Mouse (Mus musculus): ENCODE data around the gene Eif2b4. TPM values are rescaled to one million over a fixed set of nuclear protein-coding genes. Genes with fewer than 3 reads are reported as not detected.

Gene Eif2b4
- polyA plus RNA-seq, 1 experiment from 2014 or later = 65.0 TPM

DNA sequence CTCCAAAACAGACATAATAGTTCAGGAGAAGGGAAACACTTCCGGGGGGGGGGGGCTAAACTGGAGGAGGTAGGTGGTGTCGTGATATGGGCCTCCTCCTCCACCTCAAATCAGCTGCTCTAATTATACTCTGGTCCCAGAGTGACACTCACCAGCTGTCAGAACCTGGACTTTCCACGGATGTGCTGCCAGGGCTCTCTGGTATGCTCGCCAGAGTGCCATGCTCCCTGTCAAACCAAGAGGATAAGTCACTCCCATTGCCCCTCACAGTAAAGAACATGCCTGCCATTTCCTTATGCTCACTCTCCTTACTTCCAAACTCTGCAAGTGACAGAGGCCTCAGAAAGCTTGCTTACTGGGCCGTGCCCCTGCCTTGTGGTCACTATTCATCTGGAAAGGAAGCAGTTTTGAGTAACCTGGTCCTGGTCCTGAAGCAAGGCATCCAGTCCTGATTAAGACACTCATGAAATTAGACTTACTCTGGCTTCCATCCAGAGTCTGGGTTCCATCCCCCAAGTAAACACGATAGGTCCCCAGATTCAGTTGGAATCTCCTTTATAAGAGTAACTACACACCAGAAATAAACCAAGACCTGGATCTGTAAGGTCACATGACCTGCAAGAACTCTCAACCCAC lies 39.6 kb downstream of the Eif2b4 start:
- Histone ChIP-seq H3K4me3 (ENCODE audit: low read depth, low read length) (peak overlapping the region; percentile 74), H3K9me3 (ENCODE audit: control insufficient read depth, low read length) (no peaks in the 10 kb centered on the region), H3K4me2 (ENCODE audit: low read length) (peak overlapping the region; percentile 96), H3K27ac (ENCODE audit: low read depth) (peak overlapping the region; percentile 23; the same call in 1 of the 2 replicates), H3K27me3 (replicated peaks; ENCODE audit: control insufficient read depth, insufficient read depth, low read length) (no peaks in the 10 kb centered on the region), H3K36me3 (ENCODE audit: control insufficient read depth, insufficient read depth, low read length) (peaks cover 34% of the 10 kb centered on the region), H3K4me1 (replicated peaks; ENCODE audit: control insufficient read depth, insufficient read depth, low read length) (no peaks in the 10 kb centered on the region; the same call in 1 of the 2 replicates), H3K9ac (ENCODE audit: low read length) (peak overlapping the region; percentile 56)
- DNase-seq (ENCODE audit: low spot score) (no peak), ATAC-seq (replicated peaks; ENCODE audit: low FRiP score, low TSS enrichment, low read depth) (peak; percentile 13)
- 28% methylated on average over 6 of the region's 6 CpGs for WGBS

GRCm38 (mm10) chr5:31151746-31152145 lies 41.5 kb downstream of the Eif2b4 start:
- WGBS = 81% methylated on average over 3 of the region's 3 CpGs
- H3K9me3 ChIP-seq (ENCODE audit: control insufficient read depth, low read length) = no peaks in the 10 kb centered on the region
- ATAC-seq (replicated peaks; ENCODE audit: low FRiP score, low TSS enrichment, low read depth) (no peak), DNase-seq (ENCODE audit: low spot score) (no peak)
- H3K27ac ChIP-seq (ENCODE audit: low read depth) = no peak overlapping the region
- no peak overlapping the region for H3K4me3 ChIP-seq (ENCODE audit: low read depth, low read length)
- H3K4me1 ChIP-seq (replicated peaks; ENCODE audit: control insufficient read depth, insufficient read depth, low read length) = no peaks in the 10 kb centered on the region; the same call in 1 of the 2 replicates
- peaks cover 18% of the 10 kb centered on the region for H3K36me3 ChIP-seq (ENCODE audit: control insufficient read depth, insufficient read depth, low read length)
- no peak overlapping the region for H3K9ac ChIP-seq (ENCODE audit: low read length)
- H3K27me3 ChIP-seq (replicated peaks; ENCODE audit: control insufficient read depth, insufficient read depth, low read length) = no peaks in the 10 kb centered on the region
- no peak overlapping the region for H3K4me2 ChIP-seq (ENCODE audit: low read length)

- Histone ChIP-seq H3K27me3 (replicated peaks; ENCODE audit: control insufficient read depth, insufficient read depth, low read length) (no peaks in the 10 kb centered on the region), H3K36me3 (ENCODE audit: control insufficient read depth, insufficient read depth, low read length) (peaks cover 11% of the 10 kb centered on the region; the same call in 1 of the 2 replicates), H3K4me3 (ENCODE audit: low read depth, low read length) (no peak overlapping the region), H3K9me3 (ENCODE audit: control insufficient read depth, low read length) (no peaks in the 10 kb centered on the region), H3K9ac (ENCODE audit: low read length) (no peak overlapping the region), H3K27ac (ENCODE audit: low read depth) (no peak overlapping the region), H3K4me2 (ENCODE audit: low read length) (no peak overlapping the region), H3K4me1 (replicated peaks; ENCODE audit: control insufficient read depth, insufficient read depth, low read length) (no peaks in the 10 kb centered on the region; the same call in 1 of the 2 replicates)
- 82% methylated on average over 4 of the region's 4 CpGs for WGBS
- no peak for ATAC-seq (replicated peaks; ENCODE audit: low FRiP score, low TSS enrichment, low read depth)
- DNase-seq (ENCODE audit: low spot score) = no peak
Measured at GRCm38 (mm10) chr5:31149781-31150180, 43.4 kb downstream of the Eif2b4 start.

DNA sequence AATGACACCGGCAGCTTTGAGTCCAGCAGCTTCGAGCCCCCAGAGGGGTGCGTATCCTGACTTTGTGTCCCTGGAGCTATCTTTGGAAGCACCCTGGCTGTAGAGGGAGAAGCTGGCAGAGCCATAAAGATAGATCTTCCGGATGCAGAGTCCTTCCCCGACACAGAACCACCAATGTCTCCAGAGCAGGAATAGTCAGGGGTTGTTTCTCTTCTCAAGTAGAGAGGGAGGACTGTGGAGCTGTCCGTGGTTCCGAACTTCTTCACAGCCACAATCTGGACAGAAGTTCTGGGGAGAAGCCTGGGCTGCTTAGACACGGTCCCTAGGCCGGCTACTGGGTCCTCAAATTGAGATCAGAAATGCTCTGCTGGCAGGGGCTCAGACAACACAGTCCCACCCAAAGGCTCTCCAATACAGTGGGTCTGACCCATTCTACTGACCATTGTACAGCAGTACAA lies 54.2 kb downstream of the Eif2b4 start:
- no peak overlapping the region for H3K9ac ChIP-seq (ENCODE audit: low read length)
- H3K27ac ChIP-seq (ENCODE audit: low read depth) = no peak overlapping the region
- peaks cover 63% of the 10 kb centered on the region for H3K27me3 ChIP-seq (replicated peaks; ENCODE audit: control insufficient read depth, insufficient read depth, low read length)
- H3K4me1 ChIP-seq (replicated peaks; ENCODE audit: control insufficient read depth, insufficient read depth, low read length) = peaks cover 8% of the 10 kb centered on the region; the same call in 1 of the 2 replicates
- 13% methylated on average over 9 of the region's 9 CpGs for WGBS
- peak; percentile 75 for DNase-seq (ENCODE audit: low spot score)
- no peaks in the 10 kb centered on the region for H3K9me3 ChIP-seq (ENCODE audit: control insufficient read depth, low read length)
- no peak for ATAC-seq (replicated peaks; ENCODE audit: low FRiP score, low TSS enrichment, low read depth)
- H3K36me3 ChIP-seq (ENCODE audit: control insufficient read depth, insufficient read depth, low read length) = peaks cover 15% of the 10 kb centered on the region
- H3K4me2 ChIP-seq (ENCODE audit: low read length) = peak overlapping the region; percentile 29; the same call in 1 of the 2 replicates
- peak overlapping the region; percentile 20; the same call in 1 of the 2 replicates for H3K4me3 ChIP-seq (ENCODE audit: low read depth, low read length)

GRCm38 (mm10) chr5:31138241-31138967 lies 54.8 kb downstream of the Eif2b4 start, which contains the start of gene Ucn:
Ucn (minus strand) TSS chr5:31138829.
- peaks cover 8% of the 10 kb centered on the region; the same call in 1 of the 2 replicates for H3K4me1 ChIP-seq (replicated peaks; ENCODE audit: control insufficient read depth, insufficient read depth, low read length)
- H3K27me3 ChIP-seq (replicated peaks; ENCODE audit: control insufficient read depth, insufficient read depth, low read length) = peaks cover 63% of the 10 kb centered on the region
- no peaks in the 10 kb centered on the region for H3K9me3 ChIP-seq (ENCODE audit: control insufficient read depth, low read length)
- H3K4me3 ChIP-seq (ENCODE audit: low read depth, low read length) = peak within 1 kb of the TSS; percentile 20
- ATAC-seq (replicated peaks; ENCODE audit: low FRiP score, low TSS enrichment, low read depth) (0 out of 2 replicates have a peak, but pooled peaks have one; percentile 24), DNase-seq (ENCODE audit: low spot score) (peak; percentile 55)
- WGBS = 2% methylated on average over 49 of the region's 52 CpGs
- H3K9ac ChIP-seq (ENCODE audit: low read length) = no peak within 1 kb of the TSS
- H3K36me3 ChIP-seq (ENCODE audit: control insufficient read depth, insufficient read depth, low read length) = peaks cover 10% of the 10 kb centered on the region
- peak within 1 kb of the TSS; percentile 29 for H3K4me2 ChIP-seq (ENCODE audit: low read length)
- no peak within 1 kb of the TSS for H3K27ac ChIP-seq (ENCODE audit: low read depth)

DNA sequence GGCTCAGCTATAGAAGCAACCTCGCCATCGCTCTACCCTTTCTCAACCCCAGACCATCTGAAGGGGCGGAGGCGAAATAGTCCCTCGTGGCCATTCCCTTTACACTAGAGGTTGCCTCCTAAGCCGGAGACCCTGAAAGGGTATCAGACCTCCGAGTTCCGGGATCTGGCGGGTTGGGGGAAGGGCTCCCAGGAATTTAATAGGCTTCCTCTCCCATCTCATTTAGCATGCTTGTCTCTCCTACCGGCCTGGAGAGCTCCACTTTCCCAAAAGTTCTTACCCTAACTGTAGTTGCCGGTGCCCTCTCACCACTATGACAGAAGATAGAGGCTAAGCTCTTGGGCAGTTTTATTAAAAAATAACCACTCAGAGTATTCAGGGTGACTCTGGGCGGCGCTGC lies 55.6 kb downstream of the Eif2b4 start:
- under 1% methylated on average over 13 of the region's 13 CpGs for WGBS
- Histone ChIP-seq H3K9me3 (ENCODE audit: control insufficient read depth, low read length) (no peaks in the 10 kb centered on the region), H3K27me3 (replicated peaks; ENCODE audit: control insufficient read depth, insufficient read depth, low read length) (peaks cover 63% of the 10 kb centered on the region), H3K36me3 (ENCODE audit: control insufficient read depth, insufficient read depth, low read length) (peaks cover 10% of the 10 kb centered on the region), H3K9ac (ENCODE audit: low read length) (no peak overlapping the region), H3K4me2 (ENCODE audit: low read length) (peak overlapping the region; percentile 29), H3K27ac (ENCODE audit: low read depth) (no peak overlapping the region), H3K4me1 (replicated peaks; ENCODE audit: control insufficient read depth, insufficient read depth, low read length) (peaks cover 8% of the 10 kb centered on the region; the same call in 1 of the 2 replicates), H3K4me3 (ENCODE audit: low read depth, low read length) (peak overlapping the region; percentile 20; the same call in 1 of the 2 replicates)
- no peak for ATAC-seq (replicated peaks; ENCODE audit: low FRiP score, low TSS enrichment, low read depth)
- peak; percentile 52 for DNase-seq (ENCODE audit: low spot score)

Other genes starting within 250 kb of the Eif2b4 start
- 10.3 and 14.2 TPM in 2 replicates for gene Cgref1, start 247.8 kb downstream of the Eif2b4 start, polyA plus RNA-seq (2014; fragmentation: Nextera tagmentation; extraction: Ambion mirVana)
- gene Preb, start 233.1 kb downstream of the Eif2b4 start, polyA plus RNA-seq (2014; fragmentation: Nextera tagmentation; extraction: Ambion mirVana) = 110 and 119 TPM in 2 replicates
- 0.42 and 0.68 TPM in 2 replicates for gene Tcf23, start 224.8 kb downstream of the Eif2b4 start, polyA plus RNA-seq (2014; fragmentation: Nextera tagmentation; extraction: Ambion mirVana)
- 170 and 178 TPM in 2 replicates for gene Atraid, start 145.1 kb downstream of the Eif2b4 start, polyA plus RNA-seq (2014; fragmentation: Nextera tagmentation; extraction: Ambion mirVana)
- gene Slc5a6, start 144.5 kb downstream of the Eif2b4 start, polyA plus RNA-seq (2014; fragmentation: Nextera tagmentation; extraction: Ambion mirVana) = 12.2 and 12.3 TPM in 2 replicates
- gene Cad, start 138.7 kb downstream of the Eif2b4 start, polyA plus RNA-seq (2014; fragmentation: Nextera tagmentation; extraction: Ambion mirVana) = 31.2 and 32.4 TPM in 2 replicates
- gene Dnajc5g, start 87.1 kb downstream of the Eif2b4 start, polyA plus RNA-seq (2014; fragmentation: Nextera tagmentation; extraction: Ambion mirVana) = not detected in 2 replicates
- gene Slc30a3, start 85.2 kb downstream of the Eif2b4 start, polyA plus RNA-seq (2014; fragmentation: Nextera tagmentation; extraction: Ambion mirVana) = 0.20 and 0.23 TPM in 2 replicates
- not detected in 2 replicates for gene Trim54, start 76.7 kb downstream of the Eif2b4 start, polyA plus RNA-seq (2014; fragmentation: Nextera tagmentation; extraction: Ambion mirVana)
- gene Ucn, start 54.6 kb downstream of the Eif2b4 start, polyA plus RNA-seq (2014; fragmentation: Nextera tagmentation; extraction: Ambion mirVana) = not detected in 2 replicates
- 62.2 and 72.5 TPM in 2 replicates for gene Mpv17, start 39.2 kb downstream of the Eif2b4 start, polyA plus RNA-seq (2014; fragmentation: Nextera tagmentation; extraction: Ambion mirVana)
- 1.3 TPM in 2 replicates for gene Gm29609, start 13.5 kb downstream of the Eif2b4 start, polyA plus RNA-seq (2014; fragmentation: Nextera tagmentation; extraction: Ambion mirVana)
- 70.3 and 74.9 TPM in 2 replicates for gene Gtf3c2, start 13.3 kb downstream of the Eif2b4 start, polyA plus RNA-seq (2014; fragmentation: Nextera tagmentation; extraction: Ambion mirVana)
- 127 and 134 TPM in 2 replicates for gene Snx17, start 203 bp downstream of the Eif2b4 start, polyA plus RNA-seq (2014; fragmentation: Nextera tagmentation; extraction: Ambion mirVana)
- 5.1 and 5.2 TPM in 2 replicates for gene Zfp513, start 8.9 kb upstream of the Eif2b4 start, polyA plus RNA-seq (2014; fragmentation: Nextera tagmentation; extraction: Ambion mirVana)
- 139 and 145 TPM in 2 replicates for gene Ppm1g, start 27.3 kb upstream of the Eif2b4 start, polyA plus RNA-seq (2014; fragmentation: Nextera tagmentation; extraction: Ambion mirVana)
- 138 and 158 TPM in 2 replicates for gene Nrbp1, start 47.4 kb upstream of the Eif2b4 start, polyA plus RNA-seq (2014; fragmentation: Nextera tagmentation; extraction: Ambion mirVana)
- 0.48 and 0.60 TPM in 2 replicates for gene Gm9970, start 47.8 kb upstream of the Eif2b4 start, polyA plus RNA-seq (2014; fragmentation: Nextera tagmentation; extraction: Ambion mirVana)
- gene Krtcap3, start 58.3 kb upstream of the Eif2b4 start, polyA plus RNA-seq (2014; fragmentation: Nextera tagmentation; extraction: Ambion mirVana) = 59.4 and 71.9 TPM in 2 replicates
- gene Ift172, start 97.7 kb upstream of the Eif2b4 start, polyA plus RNA-seq (2014; fragmentation: Nextera tagmentation; extraction: Ambion mirVana) = 29.5 and 30.6 TPM in 2 replicates
- 39.9 and 41.9 TPM in 2 replicates for gene Fndc4, start 102.7 kb upstream of the Eif2b4 start, polyA plus RNA-seq (2014; fragmentation: Nextera tagmentation; extraction: Ambion mirVana)
- 0.42 and 0.60 TPM in 2 replicates for gene Gckr, start 104.0 kb upstream of the Eif2b4 start, polyA plus RNA-seq (2014; fragmentation: Nextera tagmentation; extraction: Ambion mirVana)